Mouse (Mus musculus) spleen, adult 2 months (tissue): ENCODE results near the gene Arhgap22. TPM values are rescaled to one million over a fixed set of nuclear protein-coding genes. Genes with fewer than 3 reads are reported as not detected.

Source experiments
- DNase-seq, 2 experiments: peaks; one replicate each; pipeline versions ENCODE4 v3.0.0 to v3.0.0-alpha.2; 2012 to 2021; ENCODE audit warnings: low spot score in 2 of 2, low read depth in 1 of 2
- H3K27ac ChIP-seq: fragments of 200-500 bp; 2 replicates; pipeline ENCODE4 v1.5.1; 2012; ENCODE audit warnings: low read length, inconsistent platforms; ENCODE audit not compliant: insufficient read depth
- H3K27me3 ChIP-seq: fragments of 200-500 bp; 2 replicates; pipeline ENCODE4 v1.6.1; 2012; ENCODE audit warnings: mild to moderate bottlenecking, moderate library complexity, low read length, inconsistent platforms; ENCODE audit not compliant: control insufficient read depth, insufficient read depth
- H3K36me3 ChIP-seq: fragments of 200-500 bp; 2 replicates; pipeline ENCODE4 v1.6.1; 2012; ENCODE audit warnings: mild to moderate bottlenecking, low read length, inconsistent platforms; ENCODE audit not compliant: control insufficient read depth, insufficient read depth
- H3K4me1 ChIP-seq: fragments of 200-500 bp; 2 replicates; pipeline ENCODE4 v1.6.1; 2011; ENCODE audit warnings: inconsistent platforms; ENCODE audit not compliant: control insufficient read depth, insufficient read depth, insufficient read length
- H3K4me3 ChIP-seq: fragments of 200-500 bp; 2 replicates; pipeline ENCODE4 v1.5.1; 2011; ENCODE audit warnings: mild to moderate bottlenecking, inconsistent platforms; ENCODE audit not compliant: insufficient read depth, insufficient read length; ENCODE audit errors: extremely low read depth
- CTCF ChIP-seq: fragments of 200-500 bp; IDR thresholded peaks from 2 replicates; pipeline ENCODE4 v1.5.1; 2011; ENCODE audit warnings: mild to moderate bottlenecking, inconsistent platforms; ENCODE audit not compliant: insufficient read depth, insufficient read length, insufficient replicate concordance; ENCODE audit errors: extremely low read depth
- POLR2A ChIP-seq: fragments of 200-500 bp; IDR thresholded peaks from 2 replicates; pipeline ENCODE4 v1.6.1; 2011; ENCODE audit warnings: low read depth, low read length, inconsistent platforms
- WGBS: fragments of 180-500 bp; shearing (Covaris S2); methylation state at CpG from one replicate; pipeline ENCODE4 v1.1.7; 2018; 5-methylcytosine and 5-hydroxymethylcytosine counted together
- polyA plus RNA-seq: library from polyadenylated mRNA; depleted of rRNA; stranded (reverse); fragments of >200 nt; gene quantifications from 2 replicates; pipeline ENCODE4 v1.2.3, GENCODE M21; 2012

The Arhgap22 gene
- polyA plus RNA-seq, 1 experiment = 11.1 TPM

DNA sequence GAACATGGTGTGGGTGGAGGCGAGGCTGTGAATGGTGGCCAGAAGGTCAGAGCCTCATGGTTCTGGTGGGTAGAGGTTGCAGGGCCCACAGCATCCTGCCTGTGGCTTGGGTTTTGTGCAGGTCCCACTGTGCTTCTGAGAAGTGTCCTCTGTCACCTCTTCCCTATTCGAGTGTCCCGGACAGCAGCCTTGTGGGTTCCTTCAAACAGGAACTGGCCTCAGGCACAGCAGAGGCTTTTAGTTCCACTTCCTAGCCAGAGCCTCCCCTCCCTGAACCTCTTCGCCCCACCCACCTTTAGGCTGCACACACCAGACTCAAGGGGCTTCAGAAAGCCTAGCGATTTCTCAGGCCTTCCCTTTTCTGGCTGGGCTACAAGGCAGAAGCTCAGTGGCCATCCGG lies 110.7 kb downstream of the Arhgap22 start:
- no peaks in the 10 kb centered on the region for H3K36me3 ChIP-seq
- 14% methylated on average over 6 of the region's 6 CpGs for WGBS
- H3K27ac ChIP-seq = no peak overlapping the region
- TF ChIP-seq CTCF (no peak), POLR2A (no peak)
- peak overlapping the region; percentile 14; the same call in 1 of the 2 replicates for H3K4me3 ChIP-seq
- no peak for DNase-seq
- H3K27me3 ChIP-seq = peaks cover 12% of the 10 kb centered on the region
- H3K4me1 ChIP-seq = peaks cover 15% of the 10 kb centered on the region

DNA sequence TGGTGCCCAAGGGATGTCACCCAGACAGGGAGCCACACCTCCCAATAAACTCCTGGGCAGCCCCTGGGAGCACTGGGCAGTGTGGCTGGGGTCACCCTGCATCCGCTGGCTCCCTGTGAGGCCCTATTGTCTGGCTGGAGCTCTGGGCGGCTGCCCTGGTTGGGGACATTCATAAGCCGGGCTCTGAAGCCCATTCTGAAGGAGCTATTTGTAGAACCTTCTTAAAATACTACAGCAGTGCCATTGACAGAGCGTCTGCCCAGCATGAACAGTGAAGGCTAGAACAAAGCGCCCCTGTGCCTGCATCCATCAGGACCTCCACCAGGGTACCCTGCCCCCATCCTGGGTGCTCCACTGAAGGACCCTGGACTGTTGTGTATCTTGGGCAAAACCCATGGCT lies 114.5 kb downstream of the Arhgap22 start:
- H3K27me3 ChIP-seq = no peaks in the 10 kb centered on the region
- TF ChIP-seq POLR2A (no peak), CTCF (no peak)
- H3K27ac ChIP-seq = no peak overlapping the region
- WGBS = 80% methylated on average over 5 of the region's 5 CpGs
- no peak for DNase-seq
- no peaks in the 10 kb centered on the region for H3K36me3 ChIP-seq
- H3K4me1 ChIP-seq = peaks cover 4% of the 10 kb centered on the region; the same call in 1 of the 2 replicates
- no peak overlapping the region for H3K4me3 ChIP-seq

DNA sequence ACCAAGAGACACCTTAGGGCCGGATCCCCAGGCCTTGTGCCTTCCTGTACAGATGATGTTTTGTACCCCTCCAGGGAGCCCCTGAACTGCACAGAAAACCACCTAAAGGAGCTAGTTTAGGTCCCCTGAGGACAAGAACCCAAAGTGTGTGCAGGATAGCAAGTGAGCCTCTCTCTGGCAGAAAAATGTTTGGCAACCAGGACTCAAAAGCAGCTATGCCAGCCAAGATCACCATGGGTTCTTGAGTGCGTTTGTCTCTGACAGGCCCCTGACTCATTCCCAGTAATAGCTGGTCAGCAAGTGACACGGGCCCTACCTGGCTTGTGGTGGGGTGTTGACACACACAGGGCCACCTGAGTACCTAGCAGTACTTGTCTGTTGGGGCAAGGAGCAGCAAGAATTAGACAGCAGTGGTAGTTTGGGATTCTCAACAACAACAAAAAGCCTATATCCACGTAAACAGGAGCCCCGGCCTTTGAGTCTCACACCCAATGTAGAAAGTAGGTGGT lies 115.5 kb downstream of the Arhgap22 start:
- H3K4me1 ChIP-seq = peaks cover 1% of the 10 kb centered on the region; the same call in 1 of the 2 replicates
- no peaks in the 10 kb centered on the region for H3K27me3 ChIP-seq
- no peak overlapping the region for H3K27ac ChIP-seq
- 80% methylated on average over 5 of the region's 5 CpGs for WGBS
- TF ChIP-seq CTCF = no peak
- TF ChIP-seq POLR2A = no peak
- no peaks in the 10 kb centered on the region for H3K36me3 ChIP-seq
- DNase-seq = no peak
- H3K4me3 ChIP-seq = no peak overlapping the region

DNA sequence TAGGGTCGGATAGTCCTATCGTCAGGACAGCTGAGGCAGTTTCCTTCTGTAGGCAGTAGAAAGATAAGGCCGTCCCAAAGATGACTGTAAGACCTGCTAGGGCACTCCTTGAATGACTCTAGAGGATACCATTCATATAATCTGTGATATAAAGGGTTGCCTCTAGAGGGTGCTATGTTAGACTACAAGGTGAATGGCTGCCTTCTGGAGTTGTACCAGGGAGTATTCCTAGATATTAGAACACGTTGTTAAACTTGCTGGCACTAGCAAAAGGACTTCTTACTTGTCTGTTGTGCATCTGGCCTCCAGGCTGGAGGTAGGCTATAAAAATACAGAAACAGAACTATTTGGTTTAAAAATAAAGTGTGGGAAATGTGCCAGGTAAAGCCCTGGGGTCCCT lies 117.2 kb downstream of the Arhgap22 start:
- H3K4me3 ChIP-seq = no peak overlapping the region
- H3K36me3 ChIP-seq = no peaks in the 10 kb centered on the region
- TF ChIP-seq POLR2A = no peak
- H3K4me1 ChIP-seq = no peaks in the 10 kb centered on the region
- no peak for DNase-seq
- WGBS = 74% methylated on average over 4 of the region's 4 CpGs
- no peaks in the 10 kb centered on the region for H3K27me3 ChIP-seq
- H3K27ac ChIP-seq = no peak overlapping the region

DNA sequence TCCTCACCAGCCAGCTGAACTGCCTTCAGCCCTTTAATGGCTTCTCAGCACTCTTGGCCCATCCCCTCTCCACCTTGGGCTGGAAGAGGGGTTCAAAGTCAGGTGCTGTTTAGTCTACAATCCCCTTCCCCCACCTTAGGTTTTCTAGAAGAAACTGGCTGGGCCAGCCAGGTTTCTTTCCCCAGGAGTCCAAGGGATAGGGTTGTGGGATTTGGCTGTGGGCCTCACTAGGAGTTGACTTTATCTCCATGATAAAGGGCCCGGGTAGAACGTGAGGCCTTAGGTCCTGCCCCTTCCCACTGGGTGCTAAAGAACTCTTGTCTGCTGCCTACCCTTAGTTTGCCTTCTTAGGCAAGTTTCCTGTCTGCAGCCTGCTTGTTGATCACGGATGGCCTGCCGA lies 117.8 kb downstream of the Arhgap22 start:
- Histone ChIP-seq H3K4me1 (no peaks in the 10 kb centered on the region), H3K27me3 (no peaks in the 10 kb centered on the region), H3K36me3 (no peaks in the 10 kb centered on the region), H3K27ac (no peak overlapping the region), H3K4me3 (no peak overlapping the region)
- no peak for TF ChIP-seq CTCF
- TF ChIP-seq POLR2A = no peak
- 83% methylated on average over 4 of the region's 4 CpGs for WGBS
- no peak for DNase-seq

DNA sequence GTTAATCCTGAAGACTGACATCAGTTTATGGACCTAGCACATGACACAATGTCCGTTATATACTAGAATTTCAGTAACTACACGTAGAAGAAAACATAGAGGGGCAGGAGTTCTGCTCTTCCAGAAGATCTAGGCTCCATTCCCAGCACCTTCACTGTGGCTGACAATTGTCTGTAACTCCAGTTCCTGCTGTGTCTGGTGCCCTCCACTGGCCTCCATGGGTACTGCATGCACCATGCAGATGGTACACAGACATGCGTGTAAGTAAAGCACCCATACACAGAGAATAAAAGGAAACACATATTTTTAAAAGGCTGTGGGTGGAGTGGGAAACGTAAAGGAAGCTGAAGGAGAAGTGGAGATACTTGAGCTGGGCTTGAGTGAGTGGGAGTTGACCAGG lies 120.0 kb downstream of the Arhgap22 start:
- no peak for TF ChIP-seq POLR2A
- peak; percentile 63; the same call in 1 of the 2 replicates for TF ChIP-seq CTCF
- H3K4me1 ChIP-seq = no peaks in the 10 kb centered on the region
- no peaks in the 10 kb centered on the region for H3K36me3 ChIP-seq
- H3K4me3 ChIP-seq = no peak overlapping the region
- no peaks in the 10 kb centered on the region for H3K27me3 ChIP-seq
- DNase-seq = no peak
- H3K27ac ChIP-seq = no peak overlapping the region
- 72% methylated on average over 4 of the region's 4 CpGs for WGBS

DNA sequence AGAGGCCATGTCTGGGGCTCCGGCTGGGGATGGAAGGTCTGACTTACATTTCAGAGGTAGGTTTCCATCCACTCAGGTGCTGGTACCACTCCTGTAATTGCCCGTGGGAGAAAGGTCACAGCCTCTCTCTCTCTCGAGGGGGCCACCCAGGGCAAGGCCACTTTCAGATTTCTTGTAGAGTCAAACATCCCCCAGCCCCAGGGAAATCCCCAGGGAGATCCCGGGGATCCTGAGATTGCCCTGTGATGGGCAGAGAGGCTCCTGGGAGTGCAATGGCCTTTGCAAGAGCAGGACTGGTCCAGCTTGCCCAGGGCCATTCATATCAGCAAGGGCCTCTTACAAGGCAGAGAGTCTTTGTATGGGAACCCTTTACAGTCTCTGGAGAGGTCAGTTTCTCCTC lies 120.6 kb downstream of the Arhgap22 start:
- no peak overlapping the region for H3K27ac ChIP-seq
- H3K4me3 ChIP-seq = no peak overlapping the region
- no peaks in the 10 kb centered on the region for H3K36me3 ChIP-seq
- DNase-seq = no peak
- WGBS = 71% methylated on average over 4 of the region's 4 CpGs
- TF ChIP-seq CTCF (no peak), POLR2A (no peak)
- H3K27me3 ChIP-seq = no peaks in the 10 kb centered on the region
- no peaks in the 10 kb centered on the region for H3K4me1 ChIP-seq
